Comparison of ENCODE assay signal across 26 mouse cellular contexts in genomic region chr10:15406211-15406610, GRCm38 (mm10).
DNase-seq lines count a peak whose midpoint lies in the region; ATAC-seq and TF ChIP-seq lines count a peak whose summit lies in the region.
"Had no signal": no experiment of that assay in that cellular context is flagged by ENCODE, and none has a peak within 500 bp of the region (broad histone marks: within the 10 kb centered on the region; RNA-seq: fewer than 3 reads in every experiment).

No protein-coding gene starts in this region.

- DNase-seq in hindbrain, embryonic 11.5 days (ENCODE audit: low spot score) = peak; percentile 42
- no peak for DNase-seq in hindbrain, embryonic 14.5 days (ENCODE audit: low spot score)
- peak; percentile 10 for DNase-seq in neural tube, embryonic 11.5 days (ENCODE audit: low spot score)
- DNase-seq in neural tube, embryonic 10.5 days (ENCODE audit: extremely low spot score, low spot score) = no peak
- peak; percentile 14 for DNase-seq in embryo, embryonic 11 days
- peak; percentile 39 for DNase-seq in retina, embryonic 14.5 days (ENCODE audit: low spot score)
- no peak for DNase-seq in adrenal gland, adult 8-10 months
- DNase-seq in thymus, adult 2 months = no peak
- DNase-seq: adrenal gland, postnatal 10 days; B cell, adult 2 months; cerebellum, adult 2 months; cerebellum, postnatal 25 days; gastrocnemius, postnatal 36 days; heart, adult 2 months; heart, postnatal 36 days; kidney, adult 18-20 months; kidney, postnatal 4 days; left cerebral cortex, postnatal 4 days; lung, embryonic 14.5 days had no signal

- no peaks in the 10 kb centered on the region for H3K27me3 ChIP-seq in hindbrain, embryonic 11.5 days (ENCODE audit: control insufficient read depth, insufficient read depth, low read length)
- H3K27me3 ChIP-seq in hindbrain, embryonic 14.5 days (ENCODE audit: control insufficient read depth, insufficient read depth, low read length) = no peaks in the 10 kb centered on the region
- H3K27me3 ChIP-seq in neural tube, embryonic 11.5 days (ENCODE audit: control insufficient read depth, insufficient read depth, low read length) = no peaks in the 10 kb centered on the region
- H3K27me3 ChIP-seq in thymus, adult 2 months (ENCODE audit: control insufficient read depth, insufficient read depth, low read length) = no peaks in the 10 kb centered on the region
- H3K27me3 ChIP-seq: heart, embryonic 15.5 days; limb, embryonic 15.5 days; neural tube, embryonic 13.5 days had no signal

- no peaks in the 10 kb centered on the region for H3K36me3 ChIP-seq in hindbrain, embryonic 11.5 days (ENCODE audit: control insufficient read depth, insufficient read depth, low read length)
- no peaks in the 10 kb centered on the region for H3K36me3 ChIP-seq in hindbrain, embryonic 14.5 days (replicated peaks; ENCODE audit: control insufficient read depth, insufficient read depth)
- no peaks in the 10 kb centered on the region for H3K36me3 ChIP-seq in neural tube, embryonic 11.5 days (ENCODE audit: control insufficient read depth, insufficient read depth, low read length)
- no peaks in the 10 kb centered on the region for H3K36me3 ChIP-seq in thymus, adult 2 months (ENCODE audit: control insufficient read depth, insufficient read depth, low read length)
- H3K36me3 ChIP-seq: embryonic facial prominence, embryonic 10.5 days; heart, embryonic 15.5 days; limb, embryonic 15.5 days; neural tube, embryonic 13.5 days had no signal

- peak; percentile 59 for ATAC-seq in hindbrain, embryonic 11.5 days (ENCODE audit: low FRiP score)
- ATAC-seq in hindbrain, embryonic 14.5 days (ENCODE audit: low FRiP score) = no peak; the same call in 1 of the 2 replicates
- ATAC-seq in neural tube, embryonic 11.5 days (ENCODE audit: insufficient read depth, low FRiP score, low TSS enrichment) = peak; percentile 55; the same call in 1 of the 2 replicates
- ATAC-seq: activated CD4-positive, CD25-positive, alpha-beta regulatory T cell, adult 4 months; inflammation-experienced regulatory T-cells, adult 6 months had no signal

- no peak for TF ChIP-seq CTCF in thymus, adult 2 months (IDR thresholded peaks at IDR 0.05; ENCODE audit: borderline replicate concordance, control insufficient read depth, extremely low read depth, insufficient read depth, low read length, poor library complexity)

- H3K4me2 ChIP-seq in hindbrain, embryonic 11.5 days (replicated peaks; ENCODE audit: low read depth, low read length) = no peak overlapping the region
- H3K4me2 ChIP-seq in hindbrain, embryonic 14.5 days (replicated peaks) = no peak overlapping the region
- H3K4me2 ChIP-seq in neural tube, embryonic 11.5 days (ENCODE audit: low read depth) = no peak overlapping the region
- H3K4me2 ChIP-seq: heart, embryonic 15.5 days; limb, embryonic 15.5 days; lung, embryonic 14.5 days; neural tube, embryonic 13.5 days had no signal

- no peaks in the 10 kb centered on the region for H3K9me3 ChIP-seq in hindbrain, embryonic 11.5 days (ENCODE audit: control insufficient read depth, low read length)
- no peaks in the 10 kb centered on the region for H3K9me3 ChIP-seq in hindbrain, embryonic 14.5 days (ENCODE audit: control insufficient read depth, low read length)
- H3K9me3 ChIP-seq in neural tube, embryonic 11.5 days (ENCODE audit: control insufficient read depth, low read length) = no peaks in the 10 kb centered on the region
- H3K9me3 ChIP-seq: embryonic facial prominence, embryonic 10.5 days; heart, embryonic 15.5 days; limb, embryonic 15.5 days; neural tube, embryonic 13.5 days had no signal

- no peaks in the 10 kb centered on the region for H3K4me1 ChIP-seq in hindbrain, embryonic 11.5 days (replicated peaks; ENCODE audit: control insufficient read depth, insufficient read depth, low read length)
- H3K4me1 ChIP-seq in hindbrain, embryonic 14.5 days (replicated peaks; ENCODE audit: control insufficient read depth, insufficient read depth, low read length) = peaks cover 3% of the 10 kb centered on the region; the same call in 1 of the 2 replicates
- H3K4me1 ChIP-seq in neural tube, embryonic 11.5 days (ENCODE audit: control insufficient read depth, insufficient read depth, low read length) = no peaks in the 10 kb centered on the region
- H3K4me1 ChIP-seq in thymus, adult 2 months (replicated peaks; ENCODE audit: control insufficient read depth, insufficient read depth, low read length) = no peaks in the 10 kb centered on the region
- H3K4me1 ChIP-seq: embryonic facial prominence, embryonic 10.5 days; heart, embryonic 15.5 days; limb, embryonic 15.5 days had no signal

- WGBS in hindbrain, embryonic 11.5 days = 40% methylated on average over 2 of the region's 2 CpGs
- WGBS in hindbrain, embryonic 14.5 days = 15% methylated on average over 2 of the region's 2 CpGs
- WGBS in neural tube, embryonic 11.5 days = 58% methylated on average over 2 of the region's 2 CpGs
- 85% methylated on average over 2 of the region's 2 CpGs for whole genome bisulfite sequencing in thymus, adult 2 months

- H3K9ac ChIP-seq in hindbrain, embryonic 11.5 days (ENCODE audit: low read depth, low read length) = no peak overlapping the region
- H3K9ac ChIP-seq in hindbrain, embryonic 14.5 days = no peak overlapping the region
- no peak overlapping the region for H3K9ac ChIP-seq in neural tube, embryonic 11.5 days (ENCODE audit: low read length)
- H3K9ac ChIP-seq: heart, embryonic 15.5 days; limb, embryonic 15.5 days; liver, embryonic 14.5 days; lung, embryonic 14.5 days; neural tube, embryonic 13.5 days had no signal

- H3K27ac ChIP-seq in hindbrain, embryonic 11.5 days (ENCODE audit: low read depth, low read length) = no peak overlapping the region
- no peak overlapping the region for H3K27ac ChIP-seq in hindbrain, embryonic 14.5 days
- no peak overlapping the region for H3K27ac ChIP-seq in neural tube, embryonic 11.5 days (ENCODE audit: low read depth, low read length)
- H3K27ac ChIP-seq in thymus, adult 2 months (ENCODE audit: control insufficient read depth, insufficient read depth, low read length) = no peak overlapping the region
- H3K27ac ChIP-seq: embryonic facial prominence, embryonic 10.5 days; heart, adult 2 months; heart, embryonic 15.5 days; limb, embryonic 15.5 days; liver, embryonic 14.5 days; neural tube, embryonic 13.5 days had no signal

- H3K4me3 ChIP-seq in hindbrain, embryonic 11.5 days (ENCODE audit: low read depth, low read length) = no peak overlapping the region
- no peak overlapping the region for H3K4me3 ChIP-seq in hindbrain, embryonic 14.5 days (replicated peaks; ENCODE audit: low read length)
- H3K4me3 ChIP-seq in neural tube, embryonic 11.5 days (ENCODE audit: low read depth, low read length) = no peak overlapping the region
- no peak overlapping the region for H3K4me3 ChIP-seq in thymus, adult 2 months (ENCODE audit: control insufficient read depth, insufficient read depth, low read length)
- H3K4me3 ChIP-seq: embryonic facial prominence, embryonic 10.5 days; heart, adult 2 months; heart, embryonic 15.5 days; limb, embryonic 15.5 days; neural tube, embryonic 13.5 days had no signal

- no peak for TF ChIP-seq POLR2A in thymus, adult 2 months (IDR thresholded peaks at IDR 0.05; ENCODE audit: control insufficient read depth, extremely low read depth, insufficient read depth, low read length, poor library complexity)

Comparison
In these comparisons a context has a peak if more than half of its experiments do, and no peak if none do; other contexts are left out.
1. DNase-seq: peak in hindbrain, embryonic 11.5 days (single experiment), neural tube, embryonic 11.5 days (single experiment), embryo, embryonic 11 days (single experiment) and retina, embryonic 14.5 days (single experiment); none in hindbrain, embryonic 14.5 days (single experiment), neural tube, embryonic 10.5 days (single experiment), adrenal gland, adult 8-10 months (single experiment) and thymus, adult 2 months (single experiment).